Mouse (Mus musculus) stomach, postnatal 0 days (tissue): ENCODE measurements around the gene Fam129b. TPM values are rescaled to one million over a fixed set of nuclear protein-coding genes. Genes with fewer than 3 reads are reported as not detected.
"Not testable (repeated sequence)": the region's sequence is repeated elsewhere in the genome, so short reads cannot be mapped to it uniquely, and the experiment has no call there.

Source experiments
- ATAC-seq: fragments of 200-750 bp; cut with Nextera tagmentation; 2 replicates; pipeline ENCODE4 v1.8.0; 2017; ENCODE audit not compliant: low FRiP score, low TSS enrichment
- DNase-seq: peaks from one replicate; pipeline ENCODE4 v3.0.0-alpha.2; 2016; ENCODE audit warnings: low spot score
- H3K27ac ChIP-seq: fragments of 300-500 bp; sonication (generic); replicated peaks from 2 replicates; pipeline ENCODE4 v1.5.1; 2014; ENCODE audit warnings: mild to moderate bottlenecking, control low read depth
- H3K27me3 ChIP-seq: fragments of 300-500 bp; sonication (generic); 2 replicates; pipeline ENCODE4 v1.6.1; 2014; ENCODE audit warnings: low read length; ENCODE audit not compliant: control insufficient read depth, insufficient read depth
- H3K36me3 ChIP-seq: fragments of 300-500 bp; sonication (generic); 2 replicates; pipeline ENCODE4 v1.6.1; 2014; ENCODE audit warnings: low read length, mixed read lengths; ENCODE audit not compliant: control insufficient read depth, insufficient read depth
- H3K4me1 ChIP-seq: fragments of 300-500 bp; sonication (generic); replicated peaks from 2 replicates; pipeline ENCODE4 v1.6.1; 2014; ENCODE audit warnings: antibody characterized with exemption; ENCODE audit not compliant: control insufficient read depth, insufficient read depth
- H3K4me2 ChIP-seq: fragments of 300-500 bp; sonication (generic); replicated peaks from 2 replicates; pipeline ENCODE4 v1.6.1; 2014; ENCODE audit warnings: low read depth, mild to moderate bottlenecking, control low read depth, moderate library complexity
- H3K4me3 ChIP-seq: fragments of 300-500 bp; sonication (generic); 2 replicates; pipeline ENCODE4 v1.5.1; 2014; ENCODE audit warnings: low read depth, low read length, control low read depth
- H3K9ac ChIP-seq: fragments of 300-500 bp; sonication (generic); 2 replicates; pipeline ENCODE4 v1.6.1; 2014; ENCODE audit warnings: mild to moderate bottlenecking, low read length, control low read depth, mixed read lengths
- H3K9me3 ChIP-seq: fragments of 300-500 bp; sonication (generic); 2 replicates; pipeline ENCODE4 v1.6.1; 2016; ENCODE audit warnings: low read length; ENCODE audit not compliant: control insufficient read depth
- CTCF ChIP-seq: IDR thresholded peaks from 2 replicates; pipeline ENCODE4 v1.5.1; 2016; ENCODE audit warnings: antibody characterized with exemption, low read depth, mild to moderate bottlenecking, moderate library complexity
- EP300 ChIP-seq: optimal IDR thresholded peaks from 2 replicates; pipeline ENCODE3; 2016; ENCODE audit warnings: antibody characterized with exemption
- WGBS: fragments of 180-500 bp; shearing (Covaris S2); extraction: QIAGEN DNeasy Blood & Tissue Kit; methylation state at CpG from one replicate; pipeline ENCODE4 v1.1.7; 2014; 5-methylcytosine and 5-hydroxymethylcytosine counted together
- polyA plus RNA-seq: library from polyadenylated mRNA; unstranded; fragments of >200 nt; fragmentation: Nextera tagmentation; extraction: Ambion mirVana; gene quantifications from 2 replicates; pipeline ENCODE4 v1.2.1, GENCODE M21; 2015

Fam129b gene
- polyA plus RNA-seq, 1 experiment from 2014 or later, result 90.7 TPM

GRCm38 (mm10) chr2:32847468-32847821 is 28.5 kb upstream of the Fam129b start:
- TF ChIP-seq CTCF, result no peak
- no peak for TF ChIP-seq EP300
- Histone ChIP-seq H3K27me3 (no peaks in the 10 kb centered on the region), H3K27ac (peak overlapping the region; percentile 80; the same call in 1 of the 2 replicates), H3K4me3 (peak overlapping the region; percentile 73; the same call in 1 of the 2 replicates), H3K9me3 (no peaks in the 10 kb centered on the region), H3K36me3 (no peaks in the 10 kb centered on the region), H3K4me2 (peak overlapping the region; percentile 88), H3K9ac (no peak overlapping the region), H3K4me1 (no peaks in the 10 kb centered on the region)
- WGBS, result 39% methylated on average over 6 of the region's 6 CpGs
- DNase-seq (no peak), ATAC-seq (no peak)

- H3K4me3 ChIP-seq, result no peak overlapping the region
- no peak overlapping the region for H3K27ac ChIP-seq
- no peak overlapping the region for H3K9ac ChIP-seq
- no peaks in the 10 kb centered on the region for H3K9me3 ChIP-seq
- H3K4me1 ChIP-seq, result no peaks in the 10 kb centered on the region
- no peak overlapping the region; the same call in 1 of the 2 replicates for H3K4me2 ChIP-seq
- ATAC-seq, result peak; percentile 77
- H3K36me3 ChIP-seq, result no peaks in the 10 kb centered on the region
- WGBS, result 1% methylated on average over 20 of the region's 20 CpGs
- peak; percentile 85 for DNase-seq
- TF ChIP-seq EP300 (no peak), CTCF (peak; percentile 68)
- H3K27me3 ChIP-seq, result no peaks in the 10 kb centered on the region
Observed at GRCm38 (mm10) chr2:32852156-32852555, 23.8 kb upstream of the Fam129b start.

DNA sequence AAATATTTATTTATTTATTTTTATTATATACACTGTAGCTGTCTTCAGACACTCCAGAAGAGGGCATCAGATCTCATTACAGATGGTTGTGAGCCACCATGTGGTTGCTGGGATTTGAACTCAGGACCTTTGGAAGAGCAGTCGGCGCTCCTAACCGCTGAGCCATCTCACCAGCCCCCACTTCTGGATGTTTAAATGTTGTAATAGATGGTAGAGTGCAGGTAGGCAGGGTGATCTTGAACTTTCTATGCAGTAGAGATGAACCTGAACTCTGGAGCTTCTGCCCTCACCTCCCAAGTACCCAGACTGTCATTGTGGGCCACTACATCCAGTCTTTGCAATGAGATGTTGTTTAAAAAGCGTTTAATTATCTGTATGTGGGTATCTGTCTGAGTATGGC is 22.2 kb upstream of the Fam129b start:
- 71% methylated on average over 4 of the region's 4 CpGs for WGBS
- H3K9ac ChIP-seq, H3K27ac ChIP-seq, H3K4me3 ChIP-seq, H3K4me1 ChIP-seq, H3K9me3 ChIP-seq, DNase-seq, H3K4me2 ChIP-seq, ATAC-seq, H3K27me3 ChIP-seq, H3K36me3 ChIP-seq: not testable (repeated sequence)

DNA sequence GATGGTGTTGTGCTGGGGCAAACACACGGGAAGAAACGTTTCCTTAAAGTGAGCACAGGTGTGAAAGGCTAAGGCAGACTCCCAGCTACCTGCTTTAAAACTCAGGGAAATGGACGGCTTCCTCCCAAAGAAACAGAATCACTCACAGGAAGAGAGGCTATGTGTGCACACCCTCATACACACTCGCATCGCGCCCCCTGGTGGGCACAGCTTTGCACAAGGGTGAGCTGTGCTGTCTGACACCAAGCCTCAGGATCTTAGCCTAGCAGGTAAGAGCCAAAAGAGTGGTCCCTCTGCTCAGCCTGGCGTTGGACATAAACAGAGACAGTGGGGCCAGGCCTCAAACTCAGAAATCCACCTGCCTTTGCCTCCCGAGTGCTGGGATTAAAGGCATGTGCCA is 21.7 kb upstream of the Fam129b start:
- TF ChIP-seq CTCF (peak; percentile 97), EP300 (no peak)
- ATAC-seq (peak; percentile 78), DNase-seq (peak; percentile 93)
- Histone ChIP-seq H3K9ac (no peak overlapping the region), H3K27me3 (no peaks in the 10 kb centered on the region), H3K4me3 (no peak overlapping the region), H3K4me2 (no peak overlapping the region), H3K4me1 (no peaks in the 10 kb centered on the region; the same call in 1 of the 2 replicates), H3K9me3 (no peaks in the 10 kb centered on the region), H3K27ac (no peak overlapping the region), H3K36me3 (no peaks in the 10 kb centered on the region)
- 3% methylated on average over 8 of the region's 8 CpGs for WGBS

DNA sequence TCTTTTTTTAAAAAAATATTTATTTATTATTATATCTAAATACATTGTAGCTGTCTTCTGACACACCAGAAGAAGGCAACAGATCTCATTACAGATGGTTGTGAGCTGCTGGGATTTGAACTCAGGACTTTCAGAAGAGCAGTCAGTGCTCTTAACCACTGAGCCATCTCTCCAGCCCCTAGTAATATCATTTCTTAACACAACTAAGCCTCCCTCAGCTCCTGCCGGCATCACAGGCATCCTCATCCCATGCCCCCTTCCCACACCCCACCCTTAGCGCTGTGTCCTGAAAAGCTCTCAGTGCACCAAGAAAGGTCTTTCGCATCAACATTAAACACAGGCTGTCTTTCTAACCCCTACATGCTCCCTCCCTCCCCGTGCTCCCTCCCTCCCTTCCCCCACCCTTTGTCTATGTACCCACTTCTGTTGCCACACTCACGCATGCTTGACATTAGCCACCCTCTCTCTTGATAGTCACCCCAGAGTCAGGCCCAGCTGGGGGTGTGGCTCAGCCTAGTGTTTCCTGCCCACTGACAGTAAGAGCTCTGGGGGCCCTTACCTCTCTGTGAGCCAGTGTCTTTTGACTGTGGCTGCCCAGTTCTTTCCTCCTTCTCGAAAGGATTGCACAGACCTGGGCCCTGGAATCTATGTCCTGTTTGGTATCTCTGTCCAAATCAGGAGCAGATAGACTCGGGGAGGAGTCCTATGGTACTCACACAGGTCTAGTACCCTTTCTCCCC is 20.7 kb upstream of the Fam129b start:
- ATAC-seq (no peak), DNase-seq (no peak)
- Histone ChIP-seq H3K4me1 (no peaks in the 10 kb centered on the region; the same call in 1 of the 2 replicates), H3K9me3 (no peaks in the 10 kb centered on the region), H3K27me3 (no peaks in the 10 kb centered on the region), H3K9ac (no peak overlapping the region), H3K4me2 (no peak overlapping the region), H3K36me3 (no peaks in the 10 kb centered on the region), H3K4me3 (no peak overlapping the region), H3K27ac (no peak overlapping the region)
- 58% methylated on average over 7 of the region's 7 CpGs for WGBS
- TF ChIP-seq EP300, result no peak
- TF ChIP-seq CTCF, result no peak

DNA sequence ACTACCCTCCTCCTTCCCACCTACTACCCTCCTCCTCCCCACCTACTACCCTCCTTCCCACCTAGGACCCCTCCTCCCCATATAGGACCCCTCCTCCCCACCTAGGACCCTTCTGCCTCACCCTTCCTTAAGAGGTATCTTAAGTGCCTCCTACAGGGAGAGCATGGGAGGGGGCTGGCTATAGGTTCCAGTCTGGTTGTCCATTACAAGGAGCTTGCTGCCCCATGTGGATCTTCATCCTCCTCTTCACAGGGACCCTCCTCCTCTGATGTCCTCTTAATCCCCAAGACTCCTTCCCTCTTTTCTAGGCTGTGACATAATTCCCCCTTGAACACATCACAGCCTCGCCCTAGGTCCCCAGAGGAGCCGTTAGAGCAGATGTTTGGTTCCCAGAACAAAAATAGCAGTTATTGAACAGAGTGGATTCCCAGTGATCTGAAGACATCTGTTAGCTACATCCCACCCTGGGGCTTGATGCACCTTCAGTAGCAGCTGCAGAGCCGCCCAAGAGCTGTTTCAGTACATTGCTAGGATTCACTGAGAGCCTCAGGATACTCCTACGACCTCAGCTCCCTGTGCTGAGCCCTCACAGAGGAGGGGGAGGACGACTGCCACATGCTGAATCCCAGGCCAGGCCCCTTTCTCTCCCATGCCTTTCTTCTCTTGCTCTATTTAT is 20.0 kb upstream of the Fam129b start:
- Histone ChIP-seq H3K27ac (no peak overlapping the region), H3K4me2 (no peak overlapping the region), H3K9ac (no peak overlapping the region), H3K27me3 (no peaks in the 10 kb centered on the region), H3K4me3 (no peak overlapping the region), H3K36me3 (no peaks in the 10 kb centered on the region), H3K4me1 (no peaks in the 10 kb centered on the region; the same call in 1 of the 2 replicates), H3K9me3 (no peaks in the 10 kb centered on the region)
- 55% methylated on average over 5 of the region's 5 CpGs for WGBS
- TF ChIP-seq EP300, result no peak
- TF ChIP-seq CTCF, result no peak
- ATAC-seq, result no peak
- DNase-seq, result no peak
